Comparison of ENCODE assay signal across 27 mouse cellular contexts in genomic region chr17:51169911-51170310, GRCm38 (mm10).
"Had no signal": no experiment of that assay in that cellular context is flagged by ENCODE, and none has a peak within 500 bp of the region (broad histone marks: within the 10 kb centered on the region; RNA-seq: fewer than 3 reads in every experiment).

No protein-coding gene starts in this region.

- DNase-seq: cerebellum, adult 2 months; cerebellum, adult 8-10 months; cerebellum, adult 9-10 months; cerebellum, adult 9-11 months; cerebellum, postnatal 10 days; cerebellum, postnatal 14 days; cerebellum, postnatal 25 days; cerebellum, postnatal 36 days; embryo, embryonic 11 days; forebrain, postnatal 0 days; gastrocnemius, adult 2 months; gastrocnemius, postnatal 10 days; gastrocnemius, postnatal 14 days; gastrocnemius, postnatal 25 days; gastrocnemius, postnatal 36 days; heart, adult 11 months; heart, adult 18-20 months; heart, adult 2 months had no signal

- H3K27me3 ChIP-seq: embryonic facial prominence, embryonic 12.5 days; embryonic facial prominence, embryonic 13.5 days; embryonic facial prominence, embryonic 15.5 days; forebrain, embryonic 12.5 days; forebrain, embryonic 13.5 days; forebrain, embryonic 15.5 days had no signal

- H3K4me1 ChIP-seq: embryonic facial prominence, embryonic 10.5 days; embryonic facial prominence, embryonic 12.5 days; embryonic facial prominence, embryonic 13.5 days; embryonic facial prominence, embryonic 15.5 days; forebrain, embryonic 10.5 days; forebrain, embryonic 12.5 days; forebrain, embryonic 13.5 days; forebrain, embryonic 15.5 days had no signal

- H3K4me3 ChIP-seq: embryonic facial prominence, embryonic 10.5 days; embryonic facial prominence, embryonic 12.5 days; embryonic facial prominence, embryonic 13.5 days; embryonic facial prominence, embryonic 15.5 days; erythroblast, embryonic 14.5 days; forebrain, embryonic 10.5 days; forebrain, embryonic 12.5 days; forebrain, embryonic 13.5 days; forebrain, embryonic 15.5 days; gastrocnemius, adult 2 months; heart, adult 2 months had no signal

- H3K36me3 ChIP-seq: embryonic facial prominence, embryonic 10.5 days; embryonic facial prominence, embryonic 12.5 days; embryonic facial prominence, embryonic 13.5 days; embryonic facial prominence, embryonic 15.5 days; forebrain, embryonic 10.5 days; forebrain, embryonic 12.5 days; forebrain, embryonic 15.5 days had no signal

- H3K27ac ChIP-seq: embryonic facial prominence, embryonic 10.5 days; embryonic facial prominence, embryonic 12.5 days; embryonic facial prominence, embryonic 13.5 days; embryonic facial prominence, embryonic 15.5 days; forebrain, embryonic 10.5 days; forebrain, embryonic 12.5 days; forebrain, embryonic 13.5 days; forebrain, embryonic 15.5 days; gastrocnemius, adult 2 months; heart, adult 2 months had no signal
